Mouse (Mus musculus) R1 (cell line): ENCODE measurements around the gene Myo1f.
"Not testable (repeated sequence)": the region's sequence is repeated elsewhere in the genome, so short reads cannot be mapped to it uniquely, and the experiment has no call there.

Experiments used
- DNase-seq: peaks from one replicate; pipeline ENCODE4 v3.0.0-alpha.2; 2018; ENCODE audit warnings: low read depth, low spot score

The Myo1f gene

GRCm38 (mm10) chr17:33566182-33566581 is 10.7 kb downstream of the Myo1f start:
- DNase-seq, result no peak

- peak; percentile 85 for DNase-seq
These were observed 28.6 kb downstream of the Myo1f start for GRCm38 (mm10) chr17:33584061-33584460.

GRCm38 (mm10) chr17:33586011-33586410 is 30.5 kb downstream of the Myo1f start:
- DNase-seq, result peak; percentile 62

- peak; percentile 73 for DNase-seq
These were observed 41.8 kb downstream of the Myo1f start for GRCm38 (mm10) chr17:33597271-33597670.

GRCm38 (mm10) chr17:33598506-33598905 is 43.0 kb downstream of the Myo1f start:
- DNase-seq, result peak; percentile 45

- peak; percentile 99 for DNase-seq
These were observed 44.4 kb downstream of the Myo1f start for GRCm38 (mm10) chr17:33599836-33600475.

GRCm38 (mm10) chr17:33600831-33601230 is 45.3 kb downstream of the Myo1f start:
- peak; percentile 69 for DNase-seq

- DNase-seq, result peak; percentile 90
These were observed 46.4 kb downstream of the Myo1f start for GRCm38 (mm10) chr17:33601947-33602346.

GRCm38 (mm10) chr17:33607273-33607672 is 51.8 kb downstream of the Myo1f start:
- no peak for DNase-seq

- DNase-seq, result no peak
These were observed 55.0 kb downstream of the Myo1f start for GRCm38 (mm10) chr17:33610548-33610947.

- DNase-seq, result not testable (repeated sequence)
These were observed 58.2 kb downstream of the Myo1f start for GRCm38 (mm10) chr17:33613726-33614125.

- DNase-seq, result no peak
These were observed 71.8 kb downstream of the Myo1f start for GRCm38 (mm10) chr17:33627281-33627680.

- peak; percentile 96 for DNase-seq
These were observed 73.3 kb downstream of the Myo1f start, which contains the start of gene Zfp414 for GRCm38 (mm10) chr17:33628621-33629486. TSS of gene Zfp414 (plus strand) at chr17:33629090.

- DNase-seq, result no peak
These were observed 74.1 kb downstream of the Myo1f start for GRCm38 (mm10) chr17:33629487-33630125.

GRCm38 (mm10) chr17:33630171-33630895 is 74.8 kb downstream of the Myo1f start:
- DNase-seq, result no peak

GRCm38 (mm10) chr17:33631236-33631635 is 75.7 kb downstream of the Myo1f start:
- no peak for DNase-seq

- no peak for DNase-seq
These were observed 76.3 kb downstream of the Myo1f start for GRCm38 (mm10) chr17:33631796-33632195.

GRCm38 (mm10) chr17:33637038-33637437 is 81.5 kb downstream of the Myo1f start:
- no peak for DNase-seq

- no peak for DNase-seq
These were observed 82.2 kb downstream of the Myo1f start, which contains the start of gene Pram1 for GRCm38 (mm10) chr17:33637516-33638276. TSS of gene Pram1 (plus strand) at chr17:33638056.

- DNase-seq, result peak; percentile 58
These were observed 84.2 kb downstream of the Myo1f start for GRCm38 (mm10) chr17:33639743-33640142.

GRCm38 (mm10) chr17:33644068-33644467 is 88.6 kb downstream of the Myo1f start:
- no peak for DNase-seq
